Mouse (Mus musculus): ENCODE data around the gene Zkscan3. TPM values are rescaled to one million over a fixed set of nuclear protein-coding genes. Genes with fewer than 3 reads are reported as not detected.
A peak's percentile ranks its signal among the peaks of the same experiment; 100 is the strongest.
"Not testable (repeated sequence)": the region's sequence is repeated elsewhere in the genome, so short reads cannot be mapped to it uniquely, and the experiment has no call there.

The Zkscan3 gene
- polyA plus RNA-seq, 1 experiment from 2014 or later, result 72.1 TPM

DNA sequence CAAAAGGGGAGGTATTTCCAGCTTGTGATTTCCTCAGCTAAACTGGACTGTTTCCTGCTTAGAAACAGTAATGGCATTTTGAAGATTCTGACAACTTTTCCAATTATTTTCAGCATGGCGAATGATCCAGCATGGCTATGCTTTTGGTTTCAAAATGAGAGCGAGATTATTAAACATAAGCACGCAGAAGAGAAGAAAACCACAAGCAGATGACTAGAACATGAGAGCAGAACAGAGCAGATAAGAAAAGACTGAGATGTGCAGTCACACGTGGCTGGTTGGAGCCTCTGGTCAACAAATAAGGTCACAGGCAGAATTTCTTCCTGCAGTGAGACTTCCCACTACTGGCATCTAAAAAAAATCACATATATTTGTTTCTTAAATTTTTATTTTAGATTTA is 12.7 kb upstream of the Zkscan3 start:
- Histone ChIP-seq H3K9ac (no peak overlapping the region), H3K9me3 (no peaks in the 10 kb centered on the region), H3K4me3 (no peak overlapping the region), H3K4me2 (no peak overlapping the region), H3K27ac (replicated peaks) (no peak overlapping the region), H3K4me1 (replicated peaks) (no peaks in the 10 kb centered on the region), H3K27me3 (no peaks in the 10 kb centered on the region), H3K36me3 (no peaks in the 10 kb centered on the region)
- ATAC-seq (ENCODE audit: low read depth), result no peak
- 87% methylated on average over 4 of the region's 4 CpGs for WGBS

DNA sequence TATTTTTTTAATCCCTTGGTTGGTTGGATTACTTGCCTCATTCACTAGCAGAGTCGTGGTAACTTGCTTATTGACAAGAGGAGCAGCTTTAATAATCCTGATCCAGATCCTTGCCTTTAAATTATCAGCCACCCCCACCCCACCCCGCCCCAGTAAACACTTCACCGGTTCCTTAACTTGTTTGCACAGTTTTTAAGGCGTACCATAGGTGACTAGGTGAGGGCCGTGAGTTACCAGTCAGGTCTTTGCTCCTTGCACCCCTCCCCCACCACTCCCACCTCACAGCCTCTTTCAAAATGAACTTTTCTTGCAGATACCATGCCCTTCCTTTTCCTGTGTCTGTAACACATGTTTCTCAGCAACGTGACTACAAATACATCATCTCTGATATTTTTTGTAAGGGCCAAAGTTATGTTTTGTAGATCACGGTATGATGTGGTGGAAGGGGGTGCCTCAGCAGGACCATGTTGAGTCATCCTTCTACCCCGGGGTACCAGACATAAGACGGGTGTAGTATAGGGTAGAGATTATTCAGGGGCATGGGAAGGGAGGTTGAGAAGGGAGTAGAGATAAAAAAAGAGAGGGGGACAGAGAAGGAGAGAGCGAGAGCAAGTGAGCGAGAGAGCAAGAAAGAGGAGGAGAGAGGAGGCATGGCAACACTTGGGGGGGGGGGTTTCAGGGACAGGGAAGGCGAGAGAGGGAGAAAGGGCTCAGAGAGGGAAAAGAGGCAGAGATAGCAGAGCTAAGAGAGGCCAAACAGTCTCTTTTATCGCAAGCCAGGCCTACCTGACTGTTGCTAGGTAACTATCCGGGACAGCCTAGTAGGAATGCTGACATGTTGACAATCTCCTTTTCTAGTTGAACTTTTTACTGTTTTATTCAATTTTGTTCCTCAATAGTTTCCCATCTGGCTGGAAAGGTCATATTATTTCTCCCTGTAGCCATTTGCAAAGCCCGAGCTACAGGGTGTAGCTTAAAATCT is 12.0 kb upstream of the Zkscan3 start:
- no peak overlapping the region for H3K9ac ChIP-seq
- H3K27me3 ChIP-seq, result no peaks in the 10 kb centered on the region
- WGBS, result 69% methylated on average over 15 of the region's 15 CpGs
- H3K4me3 ChIP-seq, result no peak overlapping the region
- H3K27ac ChIP-seq (replicated peaks), result no peak overlapping the region
- H3K36me3 ChIP-seq, result no peaks in the 10 kb centered on the region
- no peak for ATAC-seq (ENCODE audit: low read depth)
- no peaks in the 10 kb centered on the region for H3K9me3 ChIP-seq
- no peaks in the 10 kb centered on the region for H3K4me1 ChIP-seq (replicated peaks)
- no peak overlapping the region for H3K4me2 ChIP-seq

DNA sequence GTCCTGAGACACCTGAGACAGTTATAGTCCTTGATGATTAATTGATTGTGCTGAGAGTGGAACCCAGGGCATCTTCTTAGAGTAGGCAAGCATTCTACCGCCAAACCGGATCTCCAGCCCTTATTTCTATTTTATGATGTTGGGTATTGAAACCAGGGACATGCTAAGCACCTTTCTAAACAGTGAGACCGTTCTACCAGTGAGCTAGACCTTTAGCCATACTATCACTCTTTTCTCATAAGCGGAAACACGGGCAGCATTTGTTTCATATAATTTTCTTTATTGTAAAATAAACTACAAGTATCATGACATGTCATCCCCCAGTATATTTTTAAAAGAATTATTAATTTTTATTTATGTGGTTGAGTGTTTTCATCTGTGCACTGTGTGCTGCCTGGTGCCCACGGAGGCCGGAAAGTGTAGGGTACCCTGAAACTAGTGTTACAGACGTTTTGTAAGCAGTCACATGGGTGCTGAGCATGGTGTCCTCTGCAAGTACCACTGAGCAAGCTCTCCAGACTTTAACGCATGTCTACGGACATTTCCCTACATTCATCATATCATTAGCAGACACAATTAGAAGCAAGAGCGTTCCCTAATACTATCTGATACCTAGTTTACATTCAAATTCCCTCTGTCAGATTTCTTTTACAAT is 6.4 kb upstream of the Zkscan3 start:
- WGBS, result 56% methylated on average over 11 of the region's 11 CpGs
- peak; percentile 68; the same call in 1 of the 2 replicates for ATAC-seq (ENCODE audit: low read depth)
- Histone ChIP-seq H3K4me3 (peak overlapping the region; percentile 51), H3K27me3 (peaks cover 8% of the 10 kb centered on the region), H3K4me1 (replicated peaks) (peaks cover 8% of the 10 kb centered on the region), H3K9me3 (no peaks in the 10 kb centered on the region), H3K27ac (replicated peaks) (peak overlapping the region; percentile 80), H3K36me3 (no peaks in the 10 kb centered on the region), H3K4me2 (peak overlapping the region; percentile 65), H3K9ac (peak overlapping the region; percentile 78)

DNA sequence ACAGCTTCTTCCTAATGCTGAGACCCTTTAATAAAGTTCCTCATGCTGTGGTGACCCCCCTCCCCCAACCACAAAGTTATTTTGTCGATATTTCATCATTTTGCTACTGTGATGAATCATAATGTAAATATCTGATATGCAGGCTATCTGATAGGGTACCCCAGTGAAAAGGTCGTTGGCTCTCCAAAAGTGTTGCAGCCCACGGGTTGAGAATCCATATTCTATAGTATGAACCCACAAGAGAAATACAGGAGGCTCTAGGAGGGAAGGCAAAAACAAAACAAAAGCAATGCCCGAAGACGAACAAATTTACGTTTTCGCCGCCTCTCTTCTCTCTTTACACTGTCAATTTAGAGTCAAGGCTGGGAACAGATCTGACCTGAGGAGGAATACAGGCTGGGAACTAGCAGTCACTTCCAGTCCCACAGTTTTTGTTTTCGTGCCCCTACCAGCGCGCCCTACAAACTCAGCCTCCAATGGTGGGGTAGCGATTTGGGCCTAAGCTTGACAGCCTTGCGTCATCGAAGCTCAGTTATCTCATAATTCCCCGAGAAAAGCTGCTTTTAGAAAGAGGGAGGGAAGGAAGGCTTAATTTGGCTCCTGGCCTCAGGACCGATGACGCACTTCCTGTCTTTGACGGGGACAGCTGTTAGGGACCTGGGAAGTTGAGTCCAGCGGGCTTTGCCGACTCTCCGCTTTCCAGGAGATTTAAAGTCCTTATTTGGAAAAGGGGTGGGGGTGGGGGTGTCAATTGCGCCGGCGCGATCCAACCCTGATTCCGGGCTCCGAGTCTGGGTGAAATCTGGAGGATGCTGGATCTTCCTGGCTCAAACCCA is 5.6 kb upstream of the Zkscan3 start:
- Histone ChIP-seq H3K9me3 (no peaks in the 10 kb centered on the region), H3K36me3 (no peaks in the 10 kb centered on the region), H3K4me1 (replicated peaks) (peaks cover 8% of the 10 kb centered on the region), H3K4me3 (peak overlapping the region; percentile 51), H3K27me3 (peaks cover 8% of the 10 kb centered on the region), H3K4me2 (peak overlapping the region; percentile 65), H3K9ac (peak overlapping the region; percentile 78), H3K27ac (replicated peaks) (peak overlapping the region; percentile 80)
- peak; percentile 97 for ATAC-seq (ENCODE audit: low read depth)
- 5% methylated on average over 27 of the region's 27 CpGs for WGBS

DNA sequence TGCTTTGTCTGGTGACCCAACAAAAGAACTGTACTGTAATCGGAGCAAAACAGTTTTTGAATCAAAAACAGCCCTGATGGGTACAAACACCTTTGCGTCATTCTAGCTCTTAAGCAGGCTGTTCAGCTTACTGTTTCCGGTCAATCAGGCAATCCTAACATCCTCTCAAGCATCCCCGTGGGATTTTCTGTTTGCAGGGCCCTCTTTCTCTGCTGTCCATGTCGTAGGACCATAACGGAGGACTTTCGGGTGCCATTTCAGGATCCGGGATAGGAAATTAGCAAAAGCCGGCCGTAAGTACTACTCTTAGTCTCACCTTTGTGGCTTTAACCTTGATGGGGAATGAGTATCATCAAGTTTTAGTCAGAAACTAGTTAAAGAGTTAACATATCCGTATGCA is 4.8 kb upstream of the Zkscan3 start:
- no peak for ATAC-seq (ENCODE audit: low read depth)
- WGBS, result 80% methylated on average over 11 of the region's 11 CpGs
- no peaks in the 10 kb centered on the region for H3K9me3 ChIP-seq
- H3K4me2 ChIP-seq, result peak overlapping the region; percentile 65; the same call in 1 of the 2 replicates
- H3K4me3 ChIP-seq, result 0 out of 2 replicates have a peak overlapping the region, but pooled peaks have one; percentile 51
- peaks cover 8% of the 10 kb centered on the region for H3K4me1 ChIP-seq (replicated peaks)
- H3K36me3 ChIP-seq, result no peaks in the 10 kb centered on the region
- H3K9ac ChIP-seq, result no peak overlapping the region
- H3K27ac ChIP-seq (replicated peaks), result no peak overlapping the region
- H3K27me3 ChIP-seq, result peaks cover 8% of the 10 kb centered on the region

DNA sequence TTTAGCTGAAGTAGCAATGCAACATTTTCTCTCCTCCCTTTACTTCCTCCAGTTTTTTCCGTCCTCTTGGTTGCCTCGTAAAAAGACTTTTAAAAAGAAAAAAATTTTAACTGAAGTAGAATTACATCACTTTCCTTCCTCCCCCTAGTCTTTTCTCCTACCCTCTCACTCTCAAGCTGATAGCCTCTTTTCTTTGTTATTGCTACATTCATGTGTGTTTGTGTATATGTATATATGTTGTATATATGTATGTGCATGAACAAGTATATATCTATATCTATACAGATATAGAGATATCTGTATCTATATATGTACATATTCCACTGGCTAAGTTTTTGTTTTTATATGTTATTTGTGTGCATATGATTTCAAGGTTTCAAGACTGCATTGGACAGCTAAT is 293 bp upstream of the Zkscan3 start:
- ATAC-seq (ENCODE audit: low read depth), result peak; percentile 38; the same call in 1 of the 2 replicates
- Histone ChIP-seq H3K27ac (replicated peaks) (peak overlapping the region; percentile 70; the same call in 1 of the 2 replicates), H3K4me2 (peak overlapping the region; percentile 65), H3K9ac (peak overlapping the region; percentile 84), H3K4me1 (replicated peaks) (peaks cover 35% of the 10 kb centered on the region), H3K36me3 (peaks cover 19% of the 10 kb centered on the region), H3K27me3 (peaks cover 8% of the 10 kb centered on the region), H3K4me3 (peak overlapping the region; percentile 80), H3K9me3 (no peaks in the 10 kb centered on the region)
- 0% methylated on average over 2 of the region's 2 CpGs for whole genome bisulfite sequencing

DNA sequence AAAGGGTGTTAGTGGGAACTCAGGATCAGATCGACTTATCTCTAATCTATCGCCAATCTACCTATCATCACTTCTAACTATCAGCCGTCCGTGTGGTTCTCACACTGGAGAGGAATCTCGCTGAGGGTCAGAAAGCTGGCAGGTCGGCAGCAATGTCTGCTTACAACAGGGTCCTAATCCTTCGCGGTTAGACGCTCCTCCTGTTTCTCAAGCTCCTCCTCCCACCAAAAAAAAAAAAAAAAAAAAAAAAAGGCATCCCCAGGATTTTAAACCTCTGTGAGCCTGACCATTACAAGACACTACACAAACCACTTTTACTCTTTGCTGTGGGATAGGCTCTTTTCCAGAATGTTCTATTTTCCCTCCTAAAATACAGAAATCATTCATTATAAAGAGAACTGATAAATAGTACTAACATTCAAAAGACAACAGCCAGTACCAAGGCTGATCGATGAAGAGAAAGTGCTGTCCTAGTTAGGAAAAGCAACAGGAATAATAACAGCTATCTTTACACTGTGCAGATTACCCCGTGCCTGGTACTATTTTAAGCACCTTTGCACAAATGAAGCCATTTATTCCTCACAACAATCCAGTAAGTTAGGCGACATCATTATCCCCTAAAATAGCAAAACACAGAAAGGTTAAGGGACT is 794 bp downstream of the Zkscan3 start:
- H3K27ac ChIP-seq (replicated peaks), result peak overlapping the region; percentile 70

DNA sequence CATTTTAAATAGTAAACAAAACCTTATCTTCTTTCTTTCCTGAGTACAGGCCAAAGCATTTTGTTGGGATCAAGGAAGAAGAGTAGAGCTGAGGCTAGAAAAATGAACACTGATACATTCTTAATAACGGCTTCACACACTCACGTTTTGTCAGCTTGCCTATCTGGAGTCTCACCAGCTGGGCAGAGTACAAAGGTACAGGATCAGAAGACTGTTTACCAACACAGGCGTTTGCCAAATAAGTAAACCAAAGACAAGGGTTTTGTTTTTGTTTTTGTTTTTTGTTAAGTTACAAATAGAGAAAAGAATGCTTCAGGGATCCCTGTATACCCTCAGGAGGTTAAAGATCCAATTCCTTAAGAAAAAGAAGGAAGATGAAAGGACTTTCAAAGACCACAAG is 1.4 kb downstream of the Zkscan3 start:
- Histone ChIP-seq H3K9me3 (no peaks in the 10 kb centered on the region), H3K4me2 (peak overlapping the region; percentile 65), H3K27me3 (peaks cover 8% of the 10 kb centered on the region), H3K27ac (replicated peaks) (no peak overlapping the region), H3K4me1 (replicated peaks) (peaks cover 29% of the 10 kb centered on the region), H3K36me3 (peaks cover 35% of the 10 kb centered on the region), H3K9ac (peak overlapping the region; percentile 84), H3K4me3 (peak overlapping the region; percentile 80)
- ATAC-seq (ENCODE audit: low read depth), result no peak
- 87% methylated on average over 3 of the region's 3 CpGs for WGBS

More for the DNA sequence above, 794 bp downstream of the Zkscan3 start:
- peaks cover 29% of the 10 kb centered on the region for H3K4me1 ChIP-seq (replicated peaks)
- peaks cover 29% of the 10 kb centered on the region for H3K36me3 ChIP-seq
- peaks cover 8% of the 10 kb centered on the region for H3K27me3 ChIP-seq
- 22% methylated on average over 12 of the region's 12 CpGs for WGBS
- H3K9me3 ChIP-seq, result no peaks in the 10 kb centered on the region
- H3K4me3 ChIP-seq, result peak overlapping the region; percentile 80
- peak overlapping the region; percentile 84 for H3K9ac ChIP-seq
- ATAC-seq (ENCODE audit: low read depth), result peak; percentile 68; the same call in 1 of the 2 replicates
- peak overlapping the region; percentile 65 for H3K4me2 ChIP-seq

DNA sequence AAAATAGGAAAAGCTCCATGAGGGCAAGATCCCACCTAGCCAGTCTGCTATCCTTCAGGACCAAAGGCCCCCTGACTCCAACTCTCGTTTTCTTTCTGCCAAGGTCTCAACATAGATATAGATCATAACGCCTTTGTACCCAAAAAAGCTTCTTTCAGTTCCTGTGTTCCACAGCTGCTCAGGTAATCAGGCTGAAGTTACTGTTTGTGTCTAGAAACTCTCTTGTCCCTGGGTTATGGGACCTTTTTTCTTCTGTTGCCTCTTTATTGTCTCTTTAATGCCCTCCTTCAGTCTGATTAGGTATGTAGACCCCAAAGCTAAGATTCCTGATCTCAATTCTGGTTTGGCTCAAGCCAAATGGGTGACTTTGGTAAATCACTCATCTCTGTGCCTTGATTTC is 5.1 kb downstream of the Zkscan3 start:
- H3K4me3 ChIP-seq, result no peak overlapping the region
- no peaks in the 10 kb centered on the region for H3K9me3 ChIP-seq
- H3K27ac ChIP-seq (replicated peaks), result no peak overlapping the region
- ATAC-seq (ENCODE audit: low read depth), result no peak
- H3K27me3 ChIP-seq, result no peaks in the 10 kb centered on the region
- H3K4me1 ChIP-seq (replicated peaks), result peaks cover 29% of the 10 kb centered on the region
- H3K9ac ChIP-seq, result no peak overlapping the region
- H3K36me3 ChIP-seq, result peaks cover 68% of the 10 kb centered on the region
- 94% methylated on average over 2 of the region's 2 CpGs for WGBS
- no peak overlapping the region for H3K4me2 ChIP-seq

DNA sequence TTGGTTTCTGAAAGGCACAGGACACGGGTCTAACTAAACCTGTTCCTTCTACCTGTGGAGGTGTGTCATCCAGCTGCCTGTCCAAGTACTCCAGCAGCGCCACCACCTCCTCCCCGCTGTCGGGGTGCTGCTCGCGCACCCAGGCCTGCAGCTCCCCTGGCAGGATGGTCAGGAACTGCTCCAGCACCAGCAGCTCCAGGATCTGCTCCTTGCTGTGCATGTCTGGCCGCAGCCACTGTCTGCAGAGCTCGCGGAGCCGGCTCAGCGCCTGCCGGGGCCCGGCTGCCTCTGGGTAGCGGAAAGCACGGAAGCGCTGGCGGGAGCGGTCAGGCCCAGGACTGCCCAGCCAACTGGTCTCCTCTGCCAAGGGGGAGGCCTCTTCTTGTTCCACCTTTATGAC is 6.5 kb downstream of the Zkscan3 start:
- not testable (repeated sequence) for H3K9ac ChIP-seq; H3K4me2 ChIP-seq; H3K27me3 ChIP-seq; H3K4me3 ChIP-seq; H3K9me3 ChIP-seq; H3K27ac ChIP-seq (replicated peaks)
- Histone ChIP-seq H3K4me1 (replicated peaks) (peaks cover 21% of the 10 kb centered on the region), H3K36me3 (peaks cover 82% of the 10 kb centered on the region)
- WGBS, result 94% methylated on average over 11 of the region's 18 CpGs
- ATAC-seq (ENCODE audit: low read depth), result 0 out of 2 replicates have a peak, but pooled peaks have one; percentile 40

DNA sequence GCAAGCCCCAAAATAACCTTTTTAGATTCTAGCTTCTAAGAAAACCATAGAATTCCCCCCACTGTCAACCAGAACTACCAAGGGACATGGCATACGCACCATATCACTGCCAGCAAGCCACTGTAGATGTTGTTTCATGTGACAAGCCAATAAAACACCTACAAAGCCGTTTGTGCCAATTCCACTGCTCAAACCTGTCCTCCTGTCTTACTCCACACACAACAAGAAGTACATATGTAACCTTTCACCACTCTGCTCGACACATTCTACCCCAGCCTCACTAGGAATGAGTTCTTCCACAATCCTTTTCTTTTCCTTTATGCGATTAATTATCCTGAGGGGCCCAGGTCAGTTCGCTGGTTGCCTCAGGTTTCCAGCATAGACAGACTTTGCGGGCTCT is 6.9 kb downstream of the Zkscan3 start:
- Histone ChIP-seq H3K4me2 (no peak overlapping the region), H3K36me3 (peaks cover 86% of the 10 kb centered on the region), H3K4me3 (no peak overlapping the region), H3K9me3 (no peaks in the 10 kb centered on the region), H3K4me1 (replicated peaks) (peaks cover 16% of the 10 kb centered on the region), H3K27me3 (no peaks in the 10 kb centered on the region), H3K27ac (replicated peaks) (no peak overlapping the region), H3K9ac (no peak overlapping the region)
- WGBS, result 94% methylated on average over 6 of the region's 6 CpGs
- ATAC-seq (ENCODE audit: low read depth), result no peak

All from neural tube, embryonic 13.5 days (tissue).